Mouse (Mus musculus): ENCODE results near the gene Cyb561d1. TPM values are rescaled to one million over a fixed set of nuclear protein-coding genes. Genes with fewer than 3 reads are reported as not detected.
A peak's percentile ranks its signal among the peaks of the same experiment; 100 is the strongest.

The Cyb561d1 gene
- polyA plus RNA-seq, 1 experiment from 2014 or later: 3.0 TPM

DNA sequence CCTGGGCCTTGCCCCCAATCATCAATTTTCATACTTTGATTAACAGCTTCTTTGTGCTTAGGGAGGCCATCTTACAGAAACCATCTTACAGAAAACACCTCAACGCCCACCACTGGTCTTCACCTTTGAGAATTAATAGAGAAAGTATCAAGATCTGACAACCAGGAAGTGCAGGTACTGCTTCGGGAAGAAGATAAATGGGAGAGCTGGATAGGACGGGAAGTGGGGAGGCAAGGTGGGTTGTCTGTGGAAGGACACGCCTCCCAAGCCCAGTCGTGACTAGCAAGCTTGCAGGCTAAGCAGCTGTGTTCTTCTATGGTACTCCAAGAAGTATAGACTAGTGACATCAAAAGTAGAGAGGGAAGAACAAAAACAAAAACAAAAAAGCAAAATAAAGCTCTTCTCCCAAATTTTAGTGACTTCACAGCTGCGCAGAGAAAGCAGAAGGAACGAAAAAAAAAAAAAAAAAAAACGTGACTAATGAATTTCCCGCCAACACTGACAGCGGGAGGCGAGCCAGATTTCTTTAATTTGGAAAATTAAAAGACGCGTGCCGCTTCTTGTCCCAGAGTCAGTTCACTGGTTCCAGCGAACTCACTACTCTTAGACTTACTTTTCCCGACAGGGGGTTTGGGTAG is 15.4 kb downstream of the Cyb561d1 start:
- WGBS: 3% methylated on average over 16 of the region's 16 CpGs
- ATAC-seq (ENCODE audit: insufficient number of reproducible peaks, low FRiP score, low TSS enrichment, low read depth): no peak

DNA sequence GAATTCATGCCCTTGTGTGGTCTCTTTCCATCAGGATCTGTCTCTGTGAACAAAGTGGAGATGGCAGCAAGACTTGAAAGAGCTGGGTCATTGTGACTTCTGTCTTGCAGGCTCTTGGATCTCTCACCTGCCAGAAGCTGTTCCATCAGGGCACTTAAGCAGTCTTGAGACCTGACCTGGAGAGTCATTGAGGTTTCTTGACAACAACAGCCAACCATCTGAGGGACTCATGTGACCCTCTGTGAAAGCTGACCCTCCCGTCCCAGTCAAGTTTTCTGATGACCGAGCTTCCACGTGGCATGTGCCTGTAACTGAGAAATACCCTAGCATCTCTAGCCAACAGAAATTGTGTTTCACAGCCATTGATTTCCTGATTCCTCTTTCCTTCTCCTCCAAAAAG is 16.3 kb downstream of the Cyb561d1 start:
- Histone ChIP-seq H3K9ac (no peak overlapping the region), H3K27me3 (peaks cover 6% of the 10 kb centered on the region; the same call in 1 of the 2 replicates), H3K4me2 (replicated peaks) (no peak overlapping the region), H3K27ac (replicated peaks) (no peak overlapping the region), H3K36me3 (0 out of 2 replicates have a peak, but pooled peaks cover 3% of the 10 kb centered on the region), H3K9me3 (replicated peaks) (no peaks in the 10 kb centered on the region), H3K4me3 (replicated peaks) (no peak overlapping the region), H3K4me1 (peaks cover 19% of the 10 kb centered on the region)
- no peak for ATAC-seq (ENCODE audit: insufficient number of reproducible peaks, low FRiP score, low TSS enrichment, low read depth)
- 83% methylated on average over 3 of the region's 3 CpGs for WGBS

More for the DNA sequence above, 15.4 kb downstream of the Cyb561d1 start:
- H3K27ac ChIP-seq (replicated peaks): no peak overlapping the region
- 0 out of 2 replicates have a peak, but pooled peaks cover 3% of the 10 kb centered on the region for H3K36me3 ChIP-seq
- H3K4me1 ChIP-seq: peaks cover 25% of the 10 kb centered on the region
- peaks cover 6% of the 10 kb centered on the region; the same call in 1 of the 2 replicates for H3K27me3 ChIP-seq
- H3K4me2 ChIP-seq (replicated peaks): peak overlapping the region; percentile 90
- peak overlapping the region; percentile 70; the same call in 1 of the 2 replicates for H3K9ac ChIP-seq
- peak overlapping the region; percentile 73 for H3K4me3 ChIP-seq (replicated peaks)
- H3K9me3 ChIP-seq (replicated peaks): no peaks in the 10 kb centered on the region

- no peak overlapping the region for H3K9ac ChIP-seq
- H3K4me3 ChIP-seq (replicated peaks): no peak overlapping the region
- WGBS: 32% methylated on average over 2 of the region's 2 CpGs
- H3K4me2 ChIP-seq (replicated peaks): no peak overlapping the region
- H3K9me3 ChIP-seq (replicated peaks): no peaks in the 10 kb centered on the region
- H3K27ac ChIP-seq (replicated peaks): no peak overlapping the region
- H3K4me1 ChIP-seq: peaks cover 2% of the 10 kb centered on the region
- H3K27me3 ChIP-seq: no peaks in the 10 kb centered on the region
- no peak for ATAC-seq (ENCODE audit: insufficient number of reproducible peaks, low FRiP score, low TSS enrichment, low read depth)
- no peaks in the 10 kb centered on the region for H3K36me3 ChIP-seq
These were observed 20.5 kb downstream of the Cyb561d1 start for GRCm38 (mm10) chr3:108180514-108180913.

DNA sequence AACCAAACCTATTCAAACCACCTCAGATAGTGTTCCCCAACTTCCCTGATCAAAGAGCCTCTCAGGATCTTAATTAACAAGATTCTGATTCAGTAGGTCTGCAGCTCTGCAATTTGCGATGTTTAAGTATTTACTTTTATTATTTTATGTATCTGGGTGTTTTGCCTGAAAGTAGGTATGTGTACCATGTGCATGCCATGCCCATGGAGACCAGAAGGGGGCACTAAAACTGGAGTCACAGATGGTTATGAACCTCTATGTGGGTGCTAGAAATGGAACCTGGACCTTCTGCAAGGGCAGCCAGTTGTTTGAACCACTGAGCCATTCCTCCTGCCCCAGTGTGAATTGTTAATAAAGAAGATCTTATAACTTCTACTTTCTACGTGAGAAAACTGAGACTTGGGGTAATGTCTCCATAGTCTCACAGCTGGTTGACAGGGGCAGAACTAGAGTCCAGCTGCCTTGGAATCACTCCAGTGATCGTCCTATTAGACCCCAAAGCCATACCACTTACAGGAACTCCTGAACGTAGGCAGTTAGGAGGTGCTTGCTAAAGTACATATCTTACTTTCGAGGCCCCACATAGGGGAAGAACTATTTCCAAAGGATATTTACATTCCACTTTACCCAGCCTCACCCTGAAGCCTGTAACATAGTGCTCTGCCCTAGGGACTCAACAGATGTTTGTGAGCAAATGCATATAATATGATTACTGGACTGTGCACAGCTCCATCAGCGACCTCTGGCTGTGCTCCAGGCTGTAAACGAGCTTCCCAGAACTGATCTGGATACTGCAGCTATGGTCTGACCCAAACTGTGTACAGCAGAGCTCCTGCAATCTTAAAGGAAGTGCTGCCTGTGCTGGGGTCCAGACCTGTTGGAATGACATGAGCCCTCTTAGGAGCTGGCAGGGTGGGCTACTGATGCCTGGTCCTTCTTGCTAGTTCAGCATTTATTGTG is 22.0 kb downstream of the Cyb561d1 start:
- H3K4me1 ChIP-seq: peaks cover 12% of the 10 kb centered on the region
- 54% methylated on average over 7 of the region's 7 CpGs for WGBS
- no peak overlapping the region for H3K27ac ChIP-seq (replicated peaks)
- no peak overlapping the region for H3K9ac ChIP-seq
- H3K27me3 ChIP-seq: no peaks in the 10 kb centered on the region
- no peak overlapping the region for H3K4me2 ChIP-seq (replicated peaks)
- H3K9me3 ChIP-seq (replicated peaks): no peaks in the 10 kb centered on the region
- 0 out of 2 replicates have a peak, but pooled peaks have one; percentile 59 for ATAC-seq (ENCODE audit: insufficient number of reproducible peaks, low FRiP score, low TSS enrichment, low read depth)
- no peaks in the 10 kb centered on the region for H3K36me3 ChIP-seq
- H3K4me3 ChIP-seq (replicated peaks): no peak overlapping the region

DNA sequence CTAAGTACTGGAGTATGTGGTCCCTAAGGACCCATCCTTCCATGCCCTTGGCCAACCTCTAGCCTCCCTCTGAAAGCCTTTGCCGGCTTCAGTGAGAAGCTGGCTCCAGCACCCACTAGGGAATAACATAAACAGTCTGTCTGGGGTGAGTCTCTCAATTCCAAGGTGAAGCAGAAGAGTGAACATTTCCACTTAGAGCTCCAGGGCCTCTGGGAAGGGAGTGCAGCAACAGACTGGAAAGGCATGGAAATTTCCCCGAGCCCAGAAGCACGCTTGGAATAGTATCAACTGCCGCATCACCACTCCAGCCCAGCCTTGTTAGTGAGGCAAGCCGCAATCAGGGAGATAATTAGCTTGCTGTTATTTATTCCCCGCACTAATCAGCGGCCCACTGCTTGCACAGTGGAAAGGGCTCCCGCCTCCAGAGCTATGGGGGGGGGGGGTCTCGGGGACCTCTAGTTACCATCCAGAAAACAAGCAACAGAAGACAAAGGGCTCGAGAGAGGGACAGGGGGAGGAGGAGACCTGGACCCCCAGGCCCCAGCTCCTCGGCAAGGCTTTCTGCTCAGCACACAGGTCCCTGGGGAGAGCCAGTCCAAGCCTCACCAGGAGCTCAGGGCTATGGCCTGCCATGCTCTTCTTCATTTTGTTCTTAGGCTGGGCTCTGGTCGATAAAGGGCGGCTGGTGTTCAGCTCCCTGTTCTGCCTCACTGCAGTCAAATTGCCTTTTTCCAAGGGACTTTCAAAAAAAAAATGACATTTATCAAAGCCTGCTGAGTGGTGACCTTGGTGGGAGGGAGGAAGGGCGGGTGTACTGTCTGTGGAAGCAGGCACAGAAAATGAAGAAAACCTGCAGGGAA is 26.1 kb downstream of the Cyb561d1 start:
- Histone ChIP-seq H3K9me3 (replicated peaks) (no peaks in the 10 kb centered on the region), H3K27ac (replicated peaks) (peak overlapping the region; percentile 36; the same call in 1 of the 2 replicates), H3K36me3 (no peaks in the 10 kb centered on the region), H3K4me2 (replicated peaks) (0 out of 2 replicates have a peak overlapping the region, but pooled peaks have one; percentile 4), H3K4me3 (replicated peaks) (no peak overlapping the region), H3K27me3 (no peaks in the 10 kb centered on the region), H3K4me1 (peaks cover 13% of the 10 kb centered on the region), H3K9ac (no peak overlapping the region)
- WGBS: 20% methylated on average over 14 of the region's 14 CpGs
- ATAC-seq (ENCODE audit: insufficient number of reproducible peaks, low FRiP score, low TSS enrichment, low read depth): peak; percentile 79

DNA sequence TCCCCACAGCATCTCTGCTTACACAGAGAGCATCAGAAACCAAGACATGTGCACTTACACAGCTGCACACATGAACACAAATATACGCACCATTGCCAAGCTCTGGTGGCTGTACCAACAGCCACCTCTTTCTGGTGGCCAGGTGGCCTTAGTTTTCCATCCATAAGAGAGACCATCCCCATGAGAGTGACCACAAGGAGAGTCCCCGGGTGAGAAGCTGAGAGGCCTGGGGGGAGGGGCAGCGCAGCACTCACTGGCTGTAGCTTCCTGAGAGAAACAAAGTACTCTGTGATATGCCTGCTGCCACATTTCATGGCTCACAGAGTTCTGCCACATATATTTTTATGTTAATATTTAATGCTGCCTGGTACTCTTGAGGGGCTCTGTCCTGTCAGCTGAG is 31.8 kb downstream of the Cyb561d1 start:
- Histone ChIP-seq H3K27me3 (no peaks in the 10 kb centered on the region), H3K36me3 (no peaks in the 10 kb centered on the region)
- 33% methylated on average over 3 of the region's 3 CpGs for WGBS

GRCm38 (mm10) chr3:108167499-108167898 is 33.5 kb downstream of the Cyb561d1 start:
- Histone ChIP-seq H3K9ac (no peak overlapping the region), H3K4me2 (replicated peaks) (no peak overlapping the region), H3K36me3 (no peaks in the 10 kb centered on the region), H3K4me1 (peaks cover 34% of the 10 kb centered on the region), H3K27ac (replicated peaks) (peak overlapping the region; percentile 56; the same call in 1 of the 2 replicates), H3K9me3 (replicated peaks) (no peaks in the 10 kb centered on the region), H3K27me3 (no peaks in the 10 kb centered on the region), H3K4me3 (replicated peaks) (no peak overlapping the region)
- no peak for ATAC-seq (ENCODE audit: insufficient number of reproducible peaks, low FRiP score, low TSS enrichment, low read depth)
- WGBS: 20% methylated on average over 14 of the region's 14 CpGs

More for the DNA sequence above, 31.8 kb downstream of the Cyb561d1 start:
- no peaks in the 10 kb centered on the region for H3K9me3 ChIP-seq (replicated peaks)
- peaks cover 37% of the 10 kb centered on the region for H3K4me1 ChIP-seq
- no peak overlapping the region for H3K27ac ChIP-seq (replicated peaks)
- no peak overlapping the region for H3K9ac ChIP-seq
- H3K4me2 ChIP-seq (replicated peaks): no peak overlapping the region
- no peak for ATAC-seq (ENCODE audit: insufficient number of reproducible peaks, low FRiP score, low TSS enrichment, low read depth)
- H3K4me3 ChIP-seq (replicated peaks): no peak overlapping the region

DNA sequence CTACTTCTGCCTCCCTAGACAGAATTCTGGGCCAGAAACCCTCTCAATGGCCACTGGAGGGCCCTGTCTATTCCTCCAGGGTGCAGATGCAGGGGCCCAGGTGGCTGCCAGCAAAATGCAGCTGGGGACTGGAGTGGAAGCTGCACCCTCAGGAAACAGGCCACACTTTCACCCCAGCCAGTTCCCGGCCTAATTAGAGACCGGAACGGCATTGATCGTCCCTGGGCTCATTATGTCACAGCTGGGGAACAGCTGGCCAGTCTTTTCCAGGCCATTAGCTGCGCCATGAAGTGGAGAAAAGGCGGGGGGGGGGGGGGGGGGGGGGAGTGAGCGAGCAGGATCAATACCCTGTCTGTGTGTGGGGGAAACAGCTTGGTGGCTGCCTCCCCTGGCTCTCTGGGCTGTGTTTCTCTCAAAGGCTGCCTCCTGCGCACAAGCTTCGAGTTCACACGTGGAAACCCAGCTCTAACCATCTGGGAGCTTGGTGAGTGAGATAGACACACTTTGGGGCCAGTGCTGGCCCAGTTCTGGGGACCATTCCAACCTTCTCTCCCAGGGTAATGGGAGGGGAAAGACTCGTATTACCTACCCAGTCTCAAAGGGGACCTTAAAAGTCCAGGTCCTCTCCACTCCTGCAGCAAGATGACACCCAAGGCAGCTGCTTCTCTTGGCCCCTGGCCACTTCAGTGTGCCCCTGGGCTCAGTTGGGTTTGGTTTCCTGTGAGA is 34.4 kb downstream of the Cyb561d1 start:
- H3K27ac ChIP-seq (replicated peaks): peak overlapping the region; percentile 56; the same call in 1 of the 2 replicates
- no peaks in the 10 kb centered on the region for H3K36me3 ChIP-seq
- H3K4me2 ChIP-seq (replicated peaks): no peak overlapping the region
- H3K27me3 ChIP-seq: no peaks in the 10 kb centered on the region
- WGBS: 8% methylated on average over 11 of the region's 11 CpGs
- H3K9ac ChIP-seq: no peak overlapping the region
- ATAC-seq (ENCODE audit: insufficient number of reproducible peaks, low FRiP score, low TSS enrichment, low read depth): peak; percentile 48
- H3K9me3 ChIP-seq (replicated peaks): no peaks in the 10 kb centered on the region
- H3K4me3 ChIP-seq (replicated peaks): no peak overlapping the region
- H3K4me1 ChIP-seq: peaks cover 34% of the 10 kb centered on the region

DNA sequence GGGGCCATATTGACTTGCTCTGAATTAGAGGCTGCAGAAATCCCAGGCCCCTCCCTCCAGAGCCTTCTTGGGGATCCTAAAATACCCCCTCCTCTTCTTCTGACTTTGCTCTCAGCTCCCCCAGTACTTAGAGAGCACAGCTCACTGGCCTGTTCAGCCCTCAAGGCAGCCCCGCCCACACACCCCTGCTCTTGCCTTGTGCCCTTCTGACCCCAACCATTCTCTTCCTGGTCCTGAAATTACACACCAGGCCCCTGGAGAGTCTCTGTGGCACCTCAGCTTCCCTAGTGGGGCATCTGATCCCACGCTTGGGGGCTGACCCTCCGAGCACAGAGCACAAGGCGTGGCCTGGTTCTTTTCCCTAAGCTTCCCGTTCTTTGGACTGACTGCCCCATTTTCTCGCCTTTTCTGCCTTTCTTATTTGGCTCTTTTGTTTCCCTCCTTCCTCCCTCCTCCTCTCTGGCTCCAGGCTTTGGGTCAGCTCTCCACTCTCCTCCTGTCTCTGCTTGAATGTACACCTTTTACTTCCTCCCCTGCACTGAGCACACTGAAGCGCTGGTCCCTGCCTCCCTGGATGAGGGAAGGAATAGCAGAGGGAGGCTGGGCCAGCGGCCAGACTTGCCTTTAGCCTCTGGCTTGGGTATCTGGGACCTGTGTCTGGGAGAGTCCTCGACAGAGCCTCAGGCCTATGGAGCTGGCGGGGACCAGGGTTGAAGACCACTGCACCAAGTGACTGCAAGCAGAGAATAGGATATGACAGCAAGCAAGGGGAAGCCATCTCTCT is 35.3 kb downstream of the Cyb561d1 start:
- Histone ChIP-seq H3K9ac (no peak overlapping the region), H3K27me3 (no peaks in the 10 kb centered on the region), H3K4me1 (peaks cover 34% of the 10 kb centered on the region), H3K4me2 (replicated peaks) (no peak overlapping the region), H3K36me3 (no peaks in the 10 kb centered on the region), H3K4me3 (replicated peaks) (no peak overlapping the region), H3K9me3 (replicated peaks) (no peaks in the 10 kb centered on the region), H3K27ac (replicated peaks) (no peak overlapping the region; the same call in 1 of the 2 replicates)
- 27% methylated on average over 10 of the region's 10 CpGs for WGBS
- peak; percentile 18; the same call in 1 of the 2 replicates for ATAC-seq (ENCODE audit: insufficient number of reproducible peaks, low FRiP score, low TSS enrichment, low read depth)

Measured in embryonic facial prominence, embryonic 15.5 days (tissue).